Mouse (Mus musculus) heart, embryonic 15.5 days (tissue): ENCODE data around the gene Map2k6. TPM values are rescaled to one million over a fixed set of nuclear protein-coding genes. Genes with fewer than 3 reads are reported as not detected.

ENCODE experiments used
- ATAC-seq: fragments of 200-750 bp; cut with Nextera tagmentation; replicated peaks from 2 replicates; pipeline ENCODE4 v1.8.0; 2017; ENCODE audit warnings: low read depth, moderate TSS enrichment; ENCODE audit not compliant: insufficient number of reproducible peaks, insufficient read depth, low FRiP score
- H3K27ac ChIP-seq: fragments of 300-500 bp; sonication (generic); 2 replicates; pipeline ENCODE4 v1.5.1; 2015; ENCODE audit warnings: mild to moderate bottlenecking, inconsistent platforms
- H3K27me3 ChIP-seq: fragments of 300-500 bp; sonication (generic); 2 replicates; pipeline ENCODE4 v1.6.1; 2015; ENCODE audit warnings: inconsistent platforms
- H3K36me3 ChIP-seq: fragments of 300-500 bp; sonication (generic); 2 replicates; pipeline ENCODE4 v1.6.1; 2015; ENCODE audit warnings: mild to moderate bottlenecking, inconsistent platforms
- H3K4me1 ChIP-seq: fragments of 300-500 bp; sonication (generic); replicated peaks from 2 replicates; pipeline ENCODE4 v1.6.1; 2015; ENCODE audit warnings: inconsistent platforms
- H3K4me2 ChIP-seq: fragments of 300-500 bp; sonication (generic); 2 replicates; pipeline ENCODE4 v1.6.1; 2015; ENCODE audit warnings: inconsistent platforms, mild to moderate bottlenecking, moderate library complexity
- H3K4me3 ChIP-seq: fragments of 300-500 bp; sonication (generic); 2 replicates; pipeline ENCODE4 v1.5.1; 2015; ENCODE audit warnings: mild to moderate bottlenecking, inconsistent platforms
- H3K9ac ChIP-seq: fragments of 300-500 bp; sonication (generic); 2 replicates; pipeline ENCODE4 v1.6.1; 2015; ENCODE audit warnings: mild to moderate bottlenecking, inconsistent platforms
- H3K9me3 ChIP-seq: fragments of 300-500 bp; sonication (generic); replicated peaks from 2 replicates; pipeline ENCODE4 v1.6.1; 2016; ENCODE audit warnings: inconsistent platforms
- WGBS: fragments of 180-500 bp; shearing (Covaris S2); methylation state at CpG from one replicate; pipeline ENCODE4 v1.1.7; 2015; ENCODE audit warnings: mixed read lengths; 5-methylcytosine and 5-hydroxymethylcytosine counted together
- polyA plus RNA-seq: library from polyadenylated mRNA; unstranded; fragments of >200 nt; fragmentation: Nextera tagmentation; extraction: Ambion mirVana; gene quantifications from 2 replicates; pipeline ENCODE4 v1.2.1, GENCODE M21; 2015

The Map2k6 gene
- polyA plus RNA-seq, 1 experiment from 2014 or later = 13.5 TPM

DNA sequence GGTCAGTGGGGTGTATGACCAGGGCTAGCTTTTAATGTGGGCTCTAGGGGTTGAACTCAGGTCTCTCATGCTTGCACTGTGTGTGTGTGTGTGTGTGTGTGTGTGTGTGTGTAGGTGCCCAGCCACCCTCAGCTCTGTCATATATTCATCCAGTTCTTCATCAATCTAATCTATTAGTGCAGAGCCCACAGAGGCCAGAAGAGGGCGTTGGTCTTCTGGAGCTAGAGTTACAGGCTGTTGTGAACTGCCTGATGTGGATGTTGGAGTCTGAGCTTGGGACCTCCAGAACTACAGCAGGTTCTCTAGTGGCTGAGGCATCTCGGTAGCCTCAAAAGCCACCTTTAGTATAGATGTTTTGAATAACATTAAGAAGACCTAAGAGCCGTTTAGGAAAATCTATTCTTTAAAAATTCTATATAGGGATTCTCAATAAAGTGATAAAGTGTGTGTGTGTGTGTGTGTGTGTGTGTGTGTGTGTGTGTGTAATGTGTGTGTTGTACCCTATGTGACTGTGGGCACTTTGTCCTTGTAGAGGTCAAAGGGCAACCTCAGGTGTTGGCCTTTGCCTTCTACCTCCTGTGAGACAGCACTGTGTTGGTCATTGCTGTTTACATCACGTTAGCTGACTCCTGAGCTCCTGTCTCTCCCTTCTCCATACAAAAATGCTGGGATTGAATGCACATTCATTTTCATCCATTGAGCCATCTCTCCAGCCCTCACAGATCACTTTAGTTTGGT is 96.6 kb downstream of the Map2k6 start:
- Histone ChIP-seq H3K4me2 (no peak overlapping the region), H3K4me3 (no peak overlapping the region), H3K27me3 (no peaks in the 10 kb centered on the region), H3K27ac (no peak overlapping the region; the same call in 1 of the 2 replicates), H3K4me1 (peaks cover 15% of the 10 kb centered on the region), H3K9ac (no peak overlapping the region), H3K9me3 (peaks cover 3% of the 10 kb centered on the region; the same call in 1 of the 2 replicates), H3K36me3 (peaks cover 30% of the 10 kb centered on the region)
- WGBS = 80% methylated on average over 4 of the region's 4 CpGs
- no peak for ATAC-seq

DNA sequence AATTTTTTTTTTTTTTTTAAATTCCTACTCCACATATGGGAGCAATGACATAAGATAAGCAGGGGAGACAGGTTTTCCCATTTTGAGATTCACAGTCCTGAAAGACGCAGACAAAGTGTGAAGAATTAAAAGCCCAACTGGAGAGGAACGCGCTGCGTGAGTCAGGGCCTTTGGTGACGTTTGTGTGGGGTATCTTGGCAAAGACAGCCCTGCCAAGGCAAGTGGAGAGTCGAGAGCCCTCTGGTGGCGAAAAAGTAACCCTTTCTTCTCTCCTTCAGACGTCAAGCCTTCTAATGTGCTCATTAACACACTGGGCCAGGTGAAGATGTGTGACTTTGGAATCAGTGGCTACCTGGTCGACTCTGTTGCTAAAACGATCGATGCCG is 97.1 kb downstream of the Map2k6 start:
- H3K9ac ChIP-seq = no peak overlapping the region
- H3K27me3 ChIP-seq = no peaks in the 10 kb centered on the region
- 52% methylated on average over 12 of the region's 12 CpGs for WGBS
- H3K4me1 ChIP-seq = peaks cover 15% of the 10 kb centered on the region
- H3K4me2 ChIP-seq = no peak overlapping the region
- H3K9me3 ChIP-seq = peaks cover 3% of the 10 kb centered on the region; the same call in 1 of the 2 replicates
- no peak for ATAC-seq
- H3K4me3 ChIP-seq = no peak overlapping the region
- H3K27ac ChIP-seq = no peak overlapping the region; the same call in 1 of the 2 replicates
- H3K36me3 ChIP-seq = peaks cover 30% of the 10 kb centered on the region

DNA sequence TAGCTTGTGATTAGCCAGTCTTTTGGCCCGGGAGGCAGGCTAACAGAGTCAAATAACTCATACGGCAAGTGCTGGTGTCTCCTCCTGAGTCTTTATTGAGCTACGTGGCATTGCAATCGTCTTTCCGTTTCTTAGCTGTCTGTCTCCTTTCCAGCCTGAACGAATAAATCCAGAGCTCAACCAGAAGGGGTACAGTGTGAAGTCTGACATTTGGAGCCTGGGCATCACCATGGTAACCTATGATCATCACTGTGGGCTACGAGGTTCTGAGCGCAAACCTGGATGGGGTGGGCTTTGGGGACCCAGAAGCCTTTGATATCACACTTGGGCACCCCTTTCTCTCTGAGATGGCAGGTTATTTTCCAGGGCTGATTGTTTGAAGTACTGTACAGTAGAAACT is 98.8 kb downstream of the Map2k6 start:
- Histone ChIP-seq H3K27me3 (no peaks in the 10 kb centered on the region), H3K4me3 (no peak overlapping the region), H3K36me3 (peaks cover 20% of the 10 kb centered on the region), H3K9ac (no peak overlapping the region), H3K4me2 (no peak overlapping the region), H3K4me1 (peaks cover 21% of the 10 kb centered on the region), H3K27ac (peak overlapping the region; percentile 84), H3K9me3 (no peaks in the 10 kb centered on the region)
- WGBS = 87% methylated on average over 8 of the region's 8 CpGs
- ATAC-seq = no peak

GRCm38 (mm10) chr11:110498651-110499213 is 99.8 kb downstream of the Map2k6 start:
- H3K4me2 ChIP-seq = no peak overlapping the region
- H3K27ac ChIP-seq = peak overlapping the region; percentile 84
- H3K27me3 ChIP-seq = no peaks in the 10 kb centered on the region
- H3K4me3 ChIP-seq = no peak overlapping the region
- H3K9ac ChIP-seq = no peak overlapping the region
- ATAC-seq = peak; percentile 92
- H3K9me3 ChIP-seq = no peaks in the 10 kb centered on the region
- 14% methylated on average over 6 of the region's 6 CpGs for WGBS
- H3K4me1 ChIP-seq = peaks cover 27% of the 10 kb centered on the region
- H3K36me3 ChIP-seq = peaks cover 11% of the 10 kb centered on the region

GRCm38 (mm10) chr11:110502937-110503670 is 104.2 kb downstream of the Map2k6 start:
- H3K4me3 ChIP-seq = no peak overlapping the region

GRCm38 (mm10) chr11:110511466-110511865 is 112.5 kb downstream of the Map2k6 start:
- no peak for ATAC-seq
- H3K4me2 ChIP-seq = no peak overlapping the region
- no peak overlapping the region for H3K9ac ChIP-seq
- H3K4me1 ChIP-seq = no peaks in the 10 kb centered on the region
- no peak overlapping the region for H3K27ac ChIP-seq
- peaks cover 27% of the 10 kb centered on the region for H3K36me3 ChIP-seq
- no peak overlapping the region for H3K4me3 ChIP-seq
- no peaks in the 10 kb centered on the region for H3K9me3 ChIP-seq
- no peaks in the 10 kb centered on the region for H3K27me3 ChIP-seq
- 87% methylated on average over 7 of the region's 7 CpGs for WGBS

More at GRCm38 (mm10) chr11:110502937-110503670, 104.2 kb downstream of the Map2k6 start:
- peaks cover 27% of the 10 kb centered on the region for H3K4me1 ChIP-seq
- H3K27ac ChIP-seq = 0 out of 2 replicates have a peak overlapping the region, but pooled peaks have one; percentile 16
- peaks cover 15% of the 10 kb centered on the region for H3K36me3 ChIP-seq
- no peak overlapping the region for H3K4me2 ChIP-seq
- H3K9me3 ChIP-seq = no peaks in the 10 kb centered on the region
- 69% methylated on average over 11 of the region's 11 CpGs for WGBS
- ATAC-seq = no peak
- no peak overlapping the region for H3K9ac ChIP-seq
- no peaks in the 10 kb centered on the region for H3K27me3 ChIP-seq

DNA sequence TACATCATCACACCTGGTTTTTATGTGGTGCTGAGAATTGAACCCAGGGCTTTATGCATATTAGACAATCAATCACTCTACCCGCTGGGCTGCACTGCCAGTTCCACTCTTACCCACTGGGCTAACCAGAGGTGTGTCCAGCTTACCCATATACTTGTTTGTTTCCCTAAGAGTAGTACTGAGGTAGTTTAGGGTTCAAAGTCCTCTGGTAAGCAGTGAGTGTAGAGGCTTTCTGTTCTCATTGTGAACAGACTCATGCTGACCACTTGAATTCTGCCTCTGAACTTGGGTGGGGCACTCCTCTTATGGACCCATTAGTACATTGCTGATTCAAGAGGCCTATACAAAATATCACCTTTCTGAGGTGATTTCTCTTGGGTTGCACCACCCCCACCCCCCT is 119.7 kb downstream of the Map2k6 start:
- Histone ChIP-seq H3K4me1 (no peaks in the 10 kb centered on the region), H3K36me3 (peaks cover 11% of the 10 kb centered on the region), H3K4me3 (no peak overlapping the region), H3K27me3 (no peaks in the 10 kb centered on the region), H3K27ac (no peak overlapping the region), H3K9ac (no peak overlapping the region), H3K4me2 (no peak overlapping the region), H3K9me3 (no peaks in the 10 kb centered on the region)
- 100% methylated on average over 1 of the region's 1 CpGs for WGBS
- no peak for ATAC-seq

DNA sequence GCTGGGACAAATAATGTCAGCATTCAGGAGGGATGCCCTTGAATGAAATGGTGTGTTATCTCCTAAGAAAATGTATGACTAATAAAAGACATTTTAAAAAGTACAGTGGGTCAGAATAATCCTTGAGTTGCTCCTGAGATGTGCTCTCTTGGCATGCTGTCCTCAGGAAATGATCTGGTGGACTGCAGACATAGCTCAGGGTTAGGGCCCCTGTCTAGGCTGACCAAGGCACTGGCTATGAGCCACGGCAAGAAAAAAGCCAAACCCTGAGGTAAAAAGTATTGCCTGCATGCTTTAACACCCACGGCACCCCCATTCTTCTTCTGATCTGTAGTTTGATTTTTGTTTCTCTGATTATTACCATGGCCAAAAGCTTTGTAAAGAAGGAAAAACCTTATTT is 124.0 kb downstream of the Map2k6 start:
- H3K9ac ChIP-seq = no peak overlapping the region
- H3K9me3 ChIP-seq = no peaks in the 10 kb centered on the region
- H3K4me2 ChIP-seq = no peak overlapping the region
- H3K4me1 ChIP-seq = no peaks in the 10 kb centered on the region
- H3K36me3 ChIP-seq = peaks cover 3% of the 10 kb centered on the region; the same call in 1 of the 2 replicates
- no peaks in the 10 kb centered on the region for H3K27me3 ChIP-seq
- H3K4me3 ChIP-seq = no peak overlapping the region
- 93% methylated on average over 2 of the region's 2 CpGs for WGBS
- H3K27ac ChIP-seq = no peak overlapping the region
- ATAC-seq = no peak

DNA sequence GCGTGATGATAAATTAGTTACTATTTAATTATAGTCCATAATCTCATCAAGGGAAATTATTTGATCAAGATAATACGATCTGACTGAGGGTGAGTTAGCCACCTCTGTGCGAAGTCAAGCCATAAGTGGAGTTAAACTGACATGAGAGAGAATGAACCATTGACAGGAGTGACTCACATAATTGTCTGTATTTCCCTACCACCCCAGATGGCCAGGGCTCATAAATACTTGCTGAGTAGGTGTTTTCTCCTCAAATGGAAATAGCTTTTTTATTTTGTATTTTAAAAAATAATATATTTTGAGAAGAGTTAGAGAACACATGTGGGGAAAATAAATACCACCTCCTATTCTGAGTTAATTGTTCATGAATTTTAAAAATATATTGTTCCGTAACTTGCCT is 127.2 kb downstream of the Map2k6 start:
- H3K27ac ChIP-seq = no peak overlapping the region
- H3K4me1 ChIP-seq = no peaks in the 10 kb centered on the region
- ATAC-seq = no peak
- H3K27me3 ChIP-seq = no peaks in the 10 kb centered on the region
- no peak overlapping the region for H3K9ac ChIP-seq
- no peak overlapping the region for H3K4me2 ChIP-seq
- H3K4me3 ChIP-seq = no peak overlapping the region
- WGBS = 94% methylated on average over 4 of the region's 4 CpGs
- H3K36me3 ChIP-seq = no peaks in the 10 kb centered on the region
- no peaks in the 10 kb centered on the region for H3K9me3 ChIP-seq

- no peak overlapping the region for H3K9ac ChIP-seq
- WGBS = 63% methylated on average over 7 of the region's 7 CpGs
- no peak for ATAC-seq
- H3K27me3 ChIP-seq = no peaks in the 10 kb centered on the region
- no peaks in the 10 kb centered on the region for H3K4me1 ChIP-seq
- H3K36me3 ChIP-seq = no peaks in the 10 kb centered on the region
- H3K27ac ChIP-seq = no peak overlapping the region
- no peak overlapping the region for H3K4me2 ChIP-seq
- H3K9me3 ChIP-seq = no peaks in the 10 kb centered on the region
- H3K4me3 ChIP-seq = no peak overlapping the region
Measured at GRCm38 (mm10) chr11:110531087-110531486, 132.2 kb downstream of the Map2k6 start.

DNA sequence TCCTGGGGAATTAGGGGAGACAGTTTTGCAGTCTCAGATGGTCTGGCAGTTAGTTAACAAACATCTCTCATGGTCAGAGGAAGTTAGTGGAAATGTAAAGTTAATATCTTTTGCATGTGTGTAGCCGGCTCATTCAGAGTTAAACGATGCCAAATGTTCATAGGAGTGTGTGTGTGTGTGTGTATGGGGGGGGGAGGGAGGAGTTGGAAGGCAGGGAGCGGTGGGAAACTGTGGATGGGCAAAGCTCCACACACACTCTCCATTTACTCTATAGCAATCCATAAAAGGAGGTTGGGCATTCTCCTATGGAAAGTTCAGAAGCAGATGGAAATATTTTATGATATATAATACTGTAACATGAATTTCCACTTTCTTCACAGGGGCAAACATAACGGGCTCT is 135.9 kb downstream of the Map2k6 start:
- Histone ChIP-seq H3K4me2 (no peak overlapping the region), H3K4me1 (peaks cover 3% of the 10 kb centered on the region), H3K27me3 (no peaks in the 10 kb centered on the region), H3K27ac (no peak overlapping the region), H3K36me3 (no peaks in the 10 kb centered on the region), H3K4me3 (no peak overlapping the region), H3K9me3 (no peaks in the 10 kb centered on the region), H3K9ac (no peak overlapping the region)
- 67% methylated on average over 4 of the region's 4 CpGs for WGBS
- no peak for ATAC-seq
